Mouse (Mus musculus): ENCODE measurements around the gene Lrrc4c. TPM values are rescaled to one million over a fixed set of nuclear protein-coding genes. Genes with fewer than 3 reads are reported as not detected.

Lrrc4c gene
- total RNA-seq, 2 experiments from 2014 or later, result not detected

- no peak for ATAC-seq (replicated peaks; ENCODE audit: poor library complexity, severe bottlenecking)
These were observed 191.0 kb downstream of the Lrrc4c start for GRCm38 (mm10) chr2:96508991-96509390.

GRCm38 (mm10) chr2:96537469-96537868, 219.5 kb downstream of the Lrrc4c start:
- ATAC-seq (replicated peaks; ENCODE audit: poor library complexity, severe bottlenecking), result no peak

GRCm38 (mm10) chr2:96547171-96547570, 229.2 kb downstream of the Lrrc4c start:
- ATAC-seq (replicated peaks; ENCODE audit: poor library complexity, severe bottlenecking), result no peak

DNA sequence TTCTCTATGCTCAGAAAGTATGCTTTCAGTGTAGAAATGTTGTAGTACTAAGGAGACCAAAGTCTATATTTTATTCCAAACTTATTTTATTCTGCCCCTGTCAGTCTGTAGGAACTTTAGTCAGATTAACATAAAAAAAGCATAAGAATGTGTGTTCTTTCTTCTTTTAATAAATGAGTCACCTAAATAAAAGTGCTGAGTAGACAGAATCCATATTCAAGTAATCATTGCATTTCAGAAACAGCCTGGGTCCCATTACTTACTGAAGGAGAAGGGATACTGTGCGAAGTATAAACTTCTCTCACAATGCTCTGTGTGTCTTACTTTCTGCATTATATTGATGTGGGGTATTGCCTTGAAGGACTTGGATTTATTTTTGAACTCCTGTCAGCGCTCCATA, 255.8 kb downstream of the Lrrc4c start:
- ATAC-seq (replicated peaks; ENCODE audit: poor library complexity, severe bottlenecking), result no peak

DNA sequence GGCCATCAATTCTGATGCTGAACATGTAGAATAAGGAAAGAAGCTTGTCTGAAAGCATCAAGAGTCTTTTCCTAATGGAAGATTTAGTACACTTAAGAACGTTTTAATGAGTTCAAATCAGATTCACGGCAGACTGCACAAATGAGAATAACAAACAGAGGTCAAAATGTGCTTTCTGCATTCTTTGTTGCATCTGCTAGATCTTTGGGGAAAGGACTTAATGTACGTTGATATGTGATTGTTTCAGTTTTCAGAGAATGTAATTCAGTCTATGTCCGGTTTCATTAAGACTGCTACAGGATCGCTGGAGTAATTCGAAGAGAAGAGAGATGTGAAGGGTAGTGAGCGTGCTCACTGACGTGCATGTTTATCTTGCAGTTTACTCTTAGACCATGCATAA, 259.7 kb downstream of the Lrrc4c start:
- ATAC-seq (replicated peaks; ENCODE audit: poor library complexity, severe bottlenecking), result no peak

- no peak for ATAC-seq (replicated peaks; ENCODE audit: poor library complexity, severe bottlenecking)
These were observed 262.3 kb downstream of the Lrrc4c start for GRCm38 (mm10) chr2:96580136-96580733.

- ATAC-seq (replicated peaks; ENCODE audit: poor library complexity, severe bottlenecking), result no peak
These were observed 267.7 kb downstream of the Lrrc4c start for GRCm38 (mm10) chr2:96585665-96586064.

- no peak for ATAC-seq (replicated peaks; ENCODE audit: poor library complexity, severe bottlenecking)
These were observed 286.8 kb downstream of the Lrrc4c start for GRCm38 (mm10) chr2:96604801-96605200.

DNA sequence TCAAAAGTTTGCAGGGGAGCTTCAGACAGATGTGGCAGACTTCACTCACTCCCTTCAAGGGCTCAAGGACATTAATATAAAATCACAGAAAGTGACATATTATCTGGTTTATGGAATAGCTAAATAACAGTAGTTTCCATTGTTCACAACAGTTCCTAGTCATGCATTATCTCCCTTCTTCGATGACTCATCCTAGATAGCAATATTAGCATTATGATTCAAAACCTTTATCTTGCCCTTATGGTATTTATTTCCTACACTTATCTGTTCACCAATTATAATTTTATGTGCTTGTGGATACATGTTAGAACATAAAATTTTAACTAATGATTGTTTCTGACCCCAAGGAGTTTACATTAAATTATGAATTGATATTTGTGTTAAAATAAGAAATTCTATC, 296.2 kb downstream of the Lrrc4c start:
- ATAC-seq (replicated peaks; ENCODE audit: poor library complexity, severe bottlenecking), result no peak

DNA sequence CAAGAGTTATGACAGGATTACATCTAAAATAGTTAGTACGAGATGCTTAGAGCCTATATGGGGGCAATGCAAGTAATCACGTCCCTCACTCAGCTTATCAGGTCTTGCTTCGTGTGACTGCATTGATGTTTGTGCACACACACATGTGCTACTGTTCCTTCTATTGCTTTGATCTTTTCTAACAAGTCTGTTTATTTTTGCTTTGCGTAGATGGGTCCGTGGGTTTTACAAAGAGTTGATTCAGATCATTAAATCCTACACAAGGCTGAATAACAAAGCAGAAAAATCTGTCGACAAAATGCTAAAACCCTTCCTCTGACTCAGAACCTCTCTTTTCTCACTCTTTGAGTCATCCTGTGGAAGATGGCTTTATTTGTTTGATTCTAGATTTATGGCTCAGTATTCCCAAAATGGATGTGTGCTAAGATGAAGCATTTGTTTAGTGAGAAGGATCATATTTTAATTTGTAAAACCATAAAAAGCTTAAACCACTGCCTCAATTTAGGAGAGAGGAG, 300.8 kb downstream of the Lrrc4c start:
- ATAC-seq (replicated peaks; ENCODE audit: poor library complexity, severe bottlenecking), result no peak

- ATAC-seq (replicated peaks; ENCODE audit: poor library complexity, severe bottlenecking), result no peak
These were observed 349.1 kb downstream of the Lrrc4c start for GRCm38 (mm10) chr2:96667113-96667512.

DNA sequence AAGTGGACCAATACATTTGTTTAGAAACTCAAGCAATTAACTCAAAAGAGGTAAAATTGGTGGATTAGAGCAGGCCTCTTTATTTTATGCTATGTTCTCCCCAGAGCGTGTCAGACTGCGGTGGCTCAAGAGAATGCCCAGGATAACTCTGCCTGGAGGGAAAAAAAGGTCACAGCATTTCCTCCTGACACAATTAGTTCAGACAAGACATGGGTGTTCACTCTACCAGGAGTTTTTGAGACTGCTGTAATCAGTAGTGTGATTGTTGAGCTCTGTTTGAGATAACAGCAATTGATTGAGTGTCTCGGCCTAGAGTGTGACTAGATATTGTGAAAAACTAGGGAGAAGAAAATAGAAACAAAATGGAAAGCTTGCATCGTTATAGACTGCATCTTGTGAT, 363.8 kb downstream of the Lrrc4c start:
- no peak for ATAC-seq (replicated peaks; ENCODE audit: poor library complexity, severe bottlenecking)

DNA sequence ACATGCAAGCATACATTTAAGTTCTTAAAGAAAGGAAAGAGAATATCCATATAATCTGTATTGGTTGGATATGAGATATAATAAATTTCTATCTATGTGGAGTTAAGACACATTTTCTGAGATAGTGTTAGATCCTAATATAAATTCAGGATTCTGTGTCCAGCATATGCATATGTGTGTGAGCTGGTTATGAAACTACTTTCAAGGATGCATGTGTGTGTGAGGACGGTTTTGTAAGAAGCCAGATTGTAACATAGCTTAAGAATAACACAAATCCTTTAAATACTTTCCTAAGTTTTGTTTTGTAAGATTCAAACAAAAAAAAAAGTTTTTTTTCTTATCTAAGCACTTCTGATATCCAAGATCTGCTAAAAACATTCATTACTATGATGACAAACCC, 367.4 kb downstream of the Lrrc4c start:
- ATAC-seq (replicated peaks; ENCODE audit: poor library complexity, severe bottlenecking), result no peak

GRCm38 (mm10) chr2:96705004-96705403, 387.0 kb downstream of the Lrrc4c start:
- ATAC-seq (replicated peaks; ENCODE audit: poor library complexity, severe bottlenecking), result no peak

GRCm38 (mm10) chr2:96707772-96708350, 389.9 kb downstream of the Lrrc4c start:
- no peak for ATAC-seq (replicated peaks; ENCODE audit: poor library complexity, severe bottlenecking)

DNA sequence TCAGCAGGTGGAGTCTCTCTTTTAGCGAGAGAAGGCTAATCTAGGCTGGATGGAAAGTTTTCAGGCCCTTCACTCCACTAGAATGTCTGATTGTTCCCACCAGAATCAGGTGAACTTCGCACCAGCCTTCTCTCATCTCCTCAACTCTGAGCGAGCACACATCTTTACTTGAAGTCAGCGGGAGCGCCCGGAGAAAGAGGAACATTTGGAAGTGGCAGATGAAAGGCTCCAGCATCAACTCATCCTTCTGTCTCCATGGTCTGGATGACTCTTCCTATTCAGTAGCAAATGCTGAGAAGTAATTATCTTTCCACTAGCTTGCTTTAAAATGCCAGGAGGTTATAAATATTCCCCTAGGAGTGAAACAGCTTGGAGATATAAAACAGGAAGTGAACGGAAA, 396.6 kb downstream of the Lrrc4c start:
- ATAC-seq (replicated peaks; ENCODE audit: poor library complexity, severe bottlenecking), result no peak

GRCm38 (mm10) chr2:96717353-96717752, 399.4 kb downstream of the Lrrc4c start:
- ATAC-seq (replicated peaks; ENCODE audit: poor library complexity, severe bottlenecking), result no peak

DNA sequence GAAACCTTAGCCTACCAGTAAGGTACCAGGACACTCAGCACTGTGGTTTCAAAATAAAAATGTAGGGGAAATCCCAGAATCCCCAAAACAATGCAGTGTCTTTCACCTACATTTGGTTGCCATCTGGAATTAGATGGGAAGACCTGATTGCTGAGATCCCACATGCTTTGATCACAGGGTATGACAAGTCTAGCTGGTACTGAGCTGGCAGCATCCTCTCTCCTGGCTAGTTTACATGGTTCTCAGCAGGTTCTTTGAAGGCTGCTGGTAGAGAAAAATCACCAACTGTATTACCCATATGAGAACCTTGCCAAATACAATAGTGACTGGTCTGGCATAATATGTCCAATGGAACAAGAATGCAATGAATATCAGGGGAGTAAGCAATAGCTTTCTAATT, 405.4 kb downstream of the Lrrc4c start:
- no peak for ATAC-seq (replicated peaks; ENCODE audit: poor library complexity, severe bottlenecking)

DNA sequence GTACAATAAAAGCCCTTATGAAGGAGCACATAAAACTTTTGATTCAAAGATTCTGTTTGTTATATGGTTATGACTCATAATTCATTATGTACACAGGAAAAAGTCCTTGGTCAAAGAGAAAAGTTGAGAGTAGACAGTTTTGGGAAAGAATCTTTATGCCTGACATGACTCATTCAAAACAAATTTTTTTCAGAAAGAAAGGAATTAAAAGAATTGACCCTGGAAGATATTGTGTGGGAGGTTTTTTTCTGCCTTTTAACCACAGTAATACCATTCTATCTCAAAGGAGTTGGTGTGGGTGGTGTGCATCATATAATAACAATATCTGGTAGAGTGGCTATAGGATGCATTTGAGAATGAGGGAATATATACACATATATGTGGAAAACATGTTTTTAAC, 418.1 kb downstream of the Lrrc4c start:
- no peak for ATAC-seq (replicated peaks; ENCODE audit: poor library complexity, severe bottlenecking)

DNA sequence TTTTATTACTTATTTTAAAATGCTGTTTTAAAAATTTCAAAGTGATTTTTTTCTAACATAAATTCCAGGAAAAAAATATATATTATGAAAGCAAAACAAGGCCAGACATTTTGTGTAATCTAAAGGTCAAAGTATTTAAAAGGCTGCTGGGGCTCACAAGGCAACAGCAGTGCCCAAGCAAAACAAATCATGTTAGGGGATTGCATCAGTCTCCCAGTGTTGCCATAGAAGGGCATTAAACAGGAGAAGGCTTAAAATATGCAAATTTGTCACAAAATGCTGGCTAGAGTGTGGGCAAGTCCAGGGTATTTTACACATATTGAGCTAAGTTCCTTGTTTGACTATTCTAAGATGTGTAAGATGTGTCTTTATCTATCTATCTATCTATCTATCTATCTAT, 437.1 kb downstream of the Lrrc4c start:
- ATAC-seq (replicated peaks; ENCODE audit: poor library complexity, severe bottlenecking), result no peak

- no peak for ATAC-seq (replicated peaks; ENCODE audit: poor library complexity, severe bottlenecking)
These were observed 439.7 kb downstream of the Lrrc4c start for GRCm38 (mm10) chr2:96757701-96758100.

- no peak for ATAC-seq (replicated peaks; ENCODE audit: poor library complexity, severe bottlenecking)
These were observed 445.6 kb downstream of the Lrrc4c start for GRCm38 (mm10) chr2:96763538-96763937.

Measured in granulocyte monocyte progenitor cell, adult 5-6 weeks (primary cell).